Mouse (Mus musculus) heart, postnatal 0 days (tissue): ENCODE results near the gene Tpp2.

Source experiments
- CTCF ChIP-seq: IDR thresholded peaks from 2 replicates; pipeline ENCODE4 v1.5.1; 2016; ENCODE audit warnings: antibody characterized with exemption, control low read depth, low read depth
- EP300 ChIP-seq: IDR thresholded peaks from 2 replicates; pipeline ENCODE4 v1.6.1; 2016; ENCODE audit warnings: antibody characterized with exemption, low read depth

GRCm38 (mm10) chr1:43964381-43964780, 30.9 kb downstream of the Tpp2 start:
- no peak for TF ChIP-seq CTCF
- TF ChIP-seq EP300, result no peak
